Mouse (Mus musculus): Measurements from ENCODE around the gene Gm45261. TPM values are rescaled to one million over a fixed set of nuclear protein-coding genes. Genes with fewer than 3 reads are reported as not detected.

Gm45261 gene
- total RNA-seq (2014; rRNA removed) (not detected in 2 replicates), polyA plus RNA-seq (2012; rRNA removed) (not detected in 2 replicates)

GRCm38 (mm10) chr1:80461348-80461747 lies at the start of gene Gm45261:
Gm45261 (minus strand) TSS chr1:80461448.
- Histone ChIP-seq H3K36me3 (ENCODE audit: control insufficient read depth, insufficient read depth, low read length) (no peaks in the 10 kb centered on the region), H3K4me3 (ENCODE audit: insufficient read depth, low read depth, low read length) (no peak within 1 kb of the TSS), H3K4me1 (ENCODE audit: control insufficient read depth, insufficient read depth, low read length) (no peaks in the 10 kb centered on the region), H3K27me3 (ENCODE audit: control insufficient read depth, insufficient read depth, low read length) (no peaks in the 10 kb centered on the region), H3K27ac (replicated peaks; ENCODE audit: insufficient read depth, low read depth, low read length) (no peak within 1 kb of the TSS), H3K9ac (ENCODE audit: low read depth, low read length) (no peak within 1 kb of the TSS), H3K79me2 (ENCODE audit: control insufficient read depth, insufficient read depth, low read length) (no peaks in the 10 kb centered on the region)
- no peak for DNase-seq (ENCODE audit: extremely low read depth, low read depth, low spot score)
- WGBS = 93% methylated on average over 6 of the region's 6 CpGs
- TF ChIP-seq CTCF (IDR thresholded peaks at IDR 0.05; ENCODE audit: low read depth, low read length) (no peak), POLR2A (IDR thresholded peaks at IDR 0.05; ENCODE audit: extremely low read depth, insufficient read depth, low read length) (no peak)

- 81% methylated on average over 2 of the region's 2 CpGs for WGBS
These were observed 43.5 kb upstream of the Gm45261 start for GRCm38 (mm10) chr1:80504757-80505156.

GRCm38 (mm10) chr1:80504081-80504480 lies 42.8 kb upstream of the Gm45261 start:
- H3K9ac ChIP-seq (ENCODE audit: low read depth, low read length) = no peak overlapping the region
- DNase-seq (ENCODE audit: extremely low read depth, low read depth, low spot score) = no peak
- no peaks in the 10 kb centered on the region for H3K4me1 ChIP-seq (ENCODE audit: control insufficient read depth, insufficient read depth, low read length)
- no peak overlapping the region for H3K4me3 ChIP-seq (ENCODE audit: insufficient read depth, low read depth, low read length)
- H3K27me3 ChIP-seq (ENCODE audit: control insufficient read depth, insufficient read depth, low read length) = no peaks in the 10 kb centered on the region
- 90% methylated on average over 4 of the region's 4 CpGs for WGBS
- H3K27ac ChIP-seq (replicated peaks; ENCODE audit: insufficient read depth, low read depth, low read length) = no peak overlapping the region
- no peak for TF ChIP-seq POLR2A (IDR thresholded peaks at IDR 0.05; ENCODE audit: extremely low read depth, insufficient read depth, low read length)
- no peak for TF ChIP-seq CTCF (IDR thresholded peaks at IDR 0.05; ENCODE audit: low read depth, low read length)
- no peaks in the 10 kb centered on the region for H3K79me2 ChIP-seq (ENCODE audit: control insufficient read depth, insufficient read depth, low read length)
- no peaks in the 10 kb centered on the region for H3K36me3 ChIP-seq (ENCODE audit: control insufficient read depth, insufficient read depth, low read length)

More at GRCm38 (mm10) chr1:80504757-80505156, 43.5 kb upstream of the Gm45261 start:
- no peaks in the 10 kb centered on the region for H3K79me2 ChIP-seq (ENCODE audit: control insufficient read depth, insufficient read depth, low read length)
- H3K9ac ChIP-seq (ENCODE audit: low read depth, low read length) = no peak overlapping the region
- no peaks in the 10 kb centered on the region for H3K36me3 ChIP-seq (ENCODE audit: control insufficient read depth, insufficient read depth, low read length)
- TF ChIP-seq CTCF (IDR thresholded peaks at IDR 0.05; ENCODE audit: low read depth, low read length) (no peak), POLR2A (IDR thresholded peaks at IDR 0.05; ENCODE audit: extremely low read depth, insufficient read depth, low read length) (no peak)
- H3K27me3 ChIP-seq (ENCODE audit: control insufficient read depth, insufficient read depth, low read length) = no peaks in the 10 kb centered on the region
- peak; percentile 5 for DNase-seq (ENCODE audit: extremely low read depth, low read depth, low spot score)
- H3K4me3 ChIP-seq (ENCODE audit: insufficient read depth, low read depth, low read length) = no peak overlapping the region
- H3K27ac ChIP-seq (replicated peaks; ENCODE audit: insufficient read depth, low read depth, low read length) = no peak overlapping the region
- no peaks in the 10 kb centered on the region for H3K4me1 ChIP-seq (ENCODE audit: control insufficient read depth, insufficient read depth, low read length)

- WGBS = 86% methylated on average over 9 of the region's 9 CpGs
- no peak overlapping the region for H3K9ac ChIP-seq (ENCODE audit: low read depth, low read length)
- no peaks in the 10 kb centered on the region for H3K36me3 ChIP-seq (ENCODE audit: control insufficient read depth, insufficient read depth, low read length)
- H3K4me3 ChIP-seq (ENCODE audit: insufficient read depth, low read depth, low read length) = no peak overlapping the region
- TF ChIP-seq CTCF (IDR thresholded peaks at IDR 0.05; ENCODE audit: low read depth, low read length) = no peak
- TF ChIP-seq POLR2A (IDR thresholded peaks at IDR 0.05; ENCODE audit: extremely low read depth, insufficient read depth, low read length) = no peak
- DNase-seq (ENCODE audit: extremely low read depth, low read depth, low spot score) = no peak
- no peaks in the 10 kb centered on the region for H3K27me3 ChIP-seq (ENCODE audit: control insufficient read depth, insufficient read depth, low read length)
- H3K79me2 ChIP-seq (ENCODE audit: control insufficient read depth, insufficient read depth, low read length) = no peaks in the 10 kb centered on the region
- no peaks in the 10 kb centered on the region for H3K4me1 ChIP-seq (ENCODE audit: control insufficient read depth, insufficient read depth, low read length)
- H3K27ac ChIP-seq (replicated peaks; ENCODE audit: insufficient read depth, low read depth, low read length) = no peak overlapping the region
These were observed 41.4 kb upstream of the Gm45261 start for GRCm38 (mm10) chr1:80502456-80503165.

GRCm38 (mm10) chr1:80499264-80499663 lies 38.0 kb upstream of the Gm45261 start:
- Histone ChIP-seq H3K27ac (replicated peaks; ENCODE audit: insufficient read depth, low read depth, low read length) (no peak overlapping the region), H3K4me1 (ENCODE audit: control insufficient read depth, insufficient read depth, low read length) (no peaks in the 10 kb centered on the region), H3K79me2 (ENCODE audit: control insufficient read depth, insufficient read depth, low read length) (no peaks in the 10 kb centered on the region), H3K9ac (ENCODE audit: low read depth, low read length) (no peak overlapping the region), H3K4me3 (ENCODE audit: insufficient read depth, low read depth, low read length) (no peak overlapping the region), H3K36me3 (ENCODE audit: control insufficient read depth, insufficient read depth, low read length) (no peaks in the 10 kb centered on the region), H3K27me3 (ENCODE audit: control insufficient read depth, insufficient read depth, low read length) (no peaks in the 10 kb centered on the region)
- DNase-seq (ENCODE audit: extremely low read depth, low read depth, low spot score) = no peak
- TF ChIP-seq CTCF (IDR thresholded peaks at IDR 0.05; ENCODE audit: low read depth, low read length) (no peak), POLR2A (IDR thresholded peaks at IDR 0.05; ENCODE audit: extremely low read depth, insufficient read depth, low read length) (no peak)
- 95% methylated on average over 7 of the region's 7 CpGs for WGBS

GRCm38 (mm10) chr1:80496360-80496759 lies 35.1 kb upstream of the Gm45261 start:
- no peak for DNase-seq (ENCODE audit: extremely low read depth, low read depth, low spot score)
- no peaks in the 10 kb centered on the region for H3K27me3 ChIP-seq (ENCODE audit: control insufficient read depth, insufficient read depth, low read length)
- WGBS = 84% methylated on average over 4 of the region's 4 CpGs
- TF ChIP-seq CTCF (IDR thresholded peaks at IDR 0.05; ENCODE audit: low read depth, low read length) (no peak), POLR2A (IDR thresholded peaks at IDR 0.05; ENCODE audit: extremely low read depth, insufficient read depth, low read length) (no peak)
- no peaks in the 10 kb centered on the region for H3K4me1 ChIP-seq (ENCODE audit: control insufficient read depth, insufficient read depth, low read length)
- H3K9ac ChIP-seq (ENCODE audit: low read depth, low read length) = no peak overlapping the region
- no peak overlapping the region for H3K27ac ChIP-seq (replicated peaks; ENCODE audit: insufficient read depth, low read depth, low read length)
- no peaks in the 10 kb centered on the region for H3K79me2 ChIP-seq (ENCODE audit: control insufficient read depth, insufficient read depth, low read length)
- no peaks in the 10 kb centered on the region for H3K36me3 ChIP-seq (ENCODE audit: control insufficient read depth, insufficient read depth, low read length)
- no peak overlapping the region for H3K4me3 ChIP-seq (ENCODE audit: insufficient read depth, low read depth, low read length)

Measured in liver, adult 2 months (tissue).